Mouse (Mus musculus) CH12.LX (cell line): ENCODE measurements around the gene Olfr1197. TPM values are rescaled to one million over a fixed set of nuclear protein-coding genes. Genes with fewer than 3 reads are reported as not detected.

Source experiments
- DNase-seq: peaks from one replicate; pipeline ENCODE4 v3.0.0-alpha.2; 2013; ENCODE audit errors: extremely low read depth
- H3K27ac ChIP-seq: 2 replicates; pipeline ENCODE4 v1.5.1; 2012; ENCODE audit warnings: low read depth, mild to moderate bottlenecking, control low read depth, moderate library complexity; ENCODE audit not compliant: insufficient read depth
- H3K27me3 ChIP-seq: replicated peaks from 2 replicates; pipeline ENCODE3; 2012; ENCODE audit warnings: inconsistent platforms
- H3K36me3 ChIP-seq, 2 experiments: replicated peaks in 1 of 2; 2 replicates each; pipeline versions ENCODE3 to v1.6.1; 2012; ENCODE audit warnings: inconsistent platforms in 1 of 2, low read length in 1 of 2, mild to moderate bottlenecking in 1 of 2, mixed read lengths in 1 of 2, moderate library complexity in 1 of 2; ENCODE audit not compliant: control insufficient read depth in 1 of 2, insufficient read depth in 1 of 2
- H3K4me1 ChIP-seq, 2 experiments: 2 replicates each; pipeline ENCODE4 v1.6.1; 2012; ENCODE audit warnings: inconsistent platforms in 1 of 2, moderate library complexity in 1 of 2; ENCODE audit not compliant: insufficient read depth in 2 of 2, control insufficient read depth in 1 of 2
- H3K4me2 ChIP-seq: 2 replicates; pipeline ENCODE4 v1.6.1; 2012; ENCODE audit warnings: low read depth, mild to moderate bottlenecking, control low read depth; ENCODE audit not compliant: poor library complexity, insufficient read depth, severe bottlenecking
- H3K4me3 ChIP-seq, 3 experiments: fragments of 150-350 bp in 1 of 3; sonication (generic) in 1 of 3; replicated peaks in 1 of 3; 2 replicates each; pipeline versions ENCODE3 to v1.5.1; 2011 to 2012; ENCODE audit warnings: low read depth in 2 of 3, low read length in 2 of 3, mild to moderate bottlenecking in 2 of 3, moderate library complexity in 2 of 3, control low read depth in 1 of 3, improper control_type of control experiment in 1 of 3, inconsistent platforms in 1 of 3, mixed read lengths in 1 of 3; ENCODE audit not compliant: poor library complexity in 1 of 3
- H3K79me2 ChIP-seq: replicated peaks from 2 replicates; pipeline ENCODE4 v1.6.1; 2012; ENCODE audit warnings: mild to moderate bottlenecking, moderate library complexity; ENCODE audit not compliant: control insufficient read depth, poor library complexity, insufficient read depth, severe bottlenecking; ENCODE audit errors: extremely low read depth
- H3K9ac ChIP-seq: 2 replicates; pipeline ENCODE4 v1.6.1; 2012; ENCODE audit warnings: low read depth, mild to moderate bottlenecking, control low read depth, moderate library complexity; ENCODE audit not compliant: insufficient read depth
- H3K9me3 ChIP-seq: replicated peaks from 2 replicates; pipeline ENCODE3; 2012; ENCODE audit warnings: low read length, inconsistent platforms, mixed read lengths
- CTCF ChIP-seq, 2 experiments: IDR thresholded peaks in 1 of 2; conservative IDR thresholded peaks in 1 of 2; 2 replicates each; pipeline ENCODE4 v1.5.1; 2011 to 2012; ENCODE audit warnings: low read depth in 2 of 2, low read length in 2 of 2, improper control_type of control experiment in 1 of 2, inconsistent platforms in 1 of 2, mild to moderate bottlenecking in 1 of 2, moderate library complexity in 1 of 2
- ELF1 ChIP-seq: IDR thresholded peaks from 2 replicates; pipeline ENCODE4 v1.6.1; 2014; ENCODE audit warnings: low read depth, mild to moderate bottlenecking, inconsistent platforms, low read length, improper control_type of control experiment
- EP300 ChIP-seq: IDR thresholded peaks from 2 replicates; pipeline ENCODE4 v1.6.1; 2011; ENCODE audit warnings: low read length, improper control_type of control experiment
- IRF4 ChIP-seq: IDR thresholded peaks from 2 replicates; pipeline ENCODE4 v1.6.1; 2014; ENCODE audit warnings: low read depth, mild to moderate bottlenecking, inconsistent platforms, low read length, improper control_type of control experiment
- MAX ChIP-seq: IDR thresholded peaks from 2 replicates; pipeline ENCODE4 v1.6.1; 2011; ENCODE audit warnings: low read length, improper control_type of control experiment
- MXI1 ChIP-seq: IDR thresholded peaks from 2 replicates; pipeline ENCODE4 v1.6.1; 2011; ENCODE audit warnings: mild to moderate bottlenecking, low read depth, low read length, improper control_type of control experiment
- MYC ChIP-seq: IDR thresholded peaks from 2 replicates; pipeline ENCODE4 v1.6.1; 2011; ENCODE audit warnings: low read depth, mild to moderate bottlenecking, improper control_type of control experiment, low read length
- NRF1 ChIP-seq: IDR thresholded peaks from 2 replicates; pipeline ENCODE4 v1.6.1; 2014; ENCODE audit warnings: low read depth, mild to moderate bottlenecking, inconsistent platforms, low read length, improper control_type of control experiment, moderate library complexity
- PAX5 ChIP-seq: IDR thresholded peaks from 2 replicates; pipeline ENCODE4 v1.6.1; 2012; ENCODE audit warnings: low read length, inconsistent platforms, mixed read lengths
- RAD21 ChIP-seq: IDR thresholded peaks from 2 replicates; pipeline ENCODE4 v1.6.1; 2011; ENCODE audit warnings: low read depth, mild to moderate bottlenecking, low read length, improper control_type of control experiment, moderate library complexity
- RCOR1 ChIP-seq: conservative IDR thresholded peaks from 2 replicates; pipeline ENCODE4 v1.6.1; 2012; ENCODE audit warnings: low read depth, mild to moderate bottlenecking, inconsistent platforms, low read length, improper control_type of control experiment
- SMC3 ChIP-seq: IDR thresholded peaks from 2 replicates; pipeline ENCODE4 v1.6.1; 2011; ENCODE audit warnings: low read depth, low read length, improper control_type of control experiment
- TCF12 ChIP-seq: IDR thresholded peaks from 2 replicates; pipeline ENCODE4 v1.6.1; 2014; ENCODE audit warnings: low read depth, mild to moderate bottlenecking, inconsistent platforms, low read length, improper control_type of control experiment
- ZKSCAN1 ChIP-seq: IDR thresholded peaks from 2 replicates; pipeline ENCODE4 v1.6.1; 2012; ENCODE audit warnings: low read depth, inconsistent platforms, low read length, improper control_type of control experiment, borderline replicate concordance
- ZNF384 ChIP-seq: IDR thresholded peaks from 2 replicates; pipeline ENCODE4 v1.6.1; 2012; ENCODE audit warnings: low read depth, low read length, improper control_type of control experiment, inconsistent platforms
- dilution Hi-C: fragments of 300-500 bp; cut with MboI; formaldehyde crosslinking; loops from 2 replicates; pipeline ENCODE4 v1.14.3; 2020; ENCODE audit warnings: low sequenced_read_pairs; ENCODE audit not compliant: extremely low pct_unique_long_range_greater_than_20kb, extremely low pct_ligation_motif_present
- in situ Hi-C: fragments of 300-500 bp; cut with MboI; formaldehyde crosslinking; loops from 3 replicates; pipeline ENCODE4 v1.14.3; 2019; ENCODE audit warnings: low sequenced_read_pairs, low pct_ligation_motif_present, low pct_unique_long_range_greater_than_20kb, mixed read lengths
- polyA plus RNA-seq: library from polyadenylated mRNA; unstranded; fragments of >175 nt; gene quantifications from 2 replicates; pipeline ENCODE4 v1.2.1, GENCODE M21; 2012; ENCODE audit warnings: low read depth; ENCODE audit not compliant: insufficient read length
- total RNA-seq, 2 experiments: library from RNA; depleted of rRNA; stranded (reverse); fragments of 300-350 nt in 1 of 2; fragments of >200 nt in 1 of 2; gene quantifications; 2 replicates each; pipeline ENCODE4 v1.2.3; 2012 to 2014

Gene Olfr1197
- total and polyA plus RNA-seq, 3 experiments, result not detected

DNA sequence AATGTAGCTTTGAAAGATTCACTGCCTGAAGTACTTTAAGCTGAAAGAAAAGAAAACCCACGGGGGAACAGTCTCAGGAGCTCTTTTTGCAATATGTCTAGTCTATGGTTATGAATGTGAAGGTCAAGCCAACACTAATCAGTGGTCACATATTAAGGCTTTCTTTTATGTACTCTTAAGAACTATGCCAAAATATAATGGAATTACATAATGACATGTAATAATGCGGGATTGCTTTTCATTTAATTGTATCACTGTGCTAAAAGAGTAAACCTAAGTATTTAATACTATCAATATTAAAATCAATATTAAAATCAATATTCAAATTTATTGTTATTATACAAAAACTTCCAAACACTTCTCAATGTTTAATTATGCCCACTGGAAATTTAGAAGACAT lies 27.7 kb downstream of the Olfr1197 start, which contains the start of gene Olfr1196:
Gene Olfr1196 (minus strand): TSS at position 101 of the 400 bp plus-strand sequence.
- dilution Hi-C loops (no loop called here), in situ Hi-C loops (no loop called here)
- no peaks in the 10 kb centered on the region for H3K27me3 ChIP-seq
- TF ChIP-seq CTCF (conservative IDR thresholded peaks at IDR 0.05 in 1 of 2, IDR thresholded peaks at IDR 0.05 in 1 of 2; ENCODE audit: low read depth in 2 of 2, low read length in 2 of 2), result no peak
- no peak for TF ChIP-seq IRF4
- no peak for TF ChIP-seq TCF12
- no peak for TF ChIP-seq RCOR1
- no peak for TF ChIP-seq MYC
- TF ChIP-seq MXI1, result no peak
- TF ChIP-seq NRF1, result no peak
- no peak for TF ChIP-seq MAX
- TF ChIP-seq ELF1, result no peak
- TF ChIP-seq ZNF384, result no peak
- no peak for TF ChIP-seq ZKSCAN1
- no peak for TF ChIP-seq SMC3
- H3K9me3 ChIP-seq, result no peaks in the 10 kb centered on the region
- H3K4me2 ChIP-seq, result no peak within 1 kb of the TSS
- no peaks in the 10 kb centered on the region for H3K79me2 ChIP-seq
- no peaks in the 10 kb centered on the region for H3K36me3 ChIP-seq
- H3K4me1 ChIP-seq, result no peaks in the 10 kb centered on the region
- no peak within 1 kb of the TSS for H3K27ac ChIP-seq
- DNase-seq, result no peak
- H3K4me3 ChIP-seq, result no peak within 1 kb of the TSS
- no peak within 1 kb of the TSS for H3K9ac ChIP-seq

DNA sequence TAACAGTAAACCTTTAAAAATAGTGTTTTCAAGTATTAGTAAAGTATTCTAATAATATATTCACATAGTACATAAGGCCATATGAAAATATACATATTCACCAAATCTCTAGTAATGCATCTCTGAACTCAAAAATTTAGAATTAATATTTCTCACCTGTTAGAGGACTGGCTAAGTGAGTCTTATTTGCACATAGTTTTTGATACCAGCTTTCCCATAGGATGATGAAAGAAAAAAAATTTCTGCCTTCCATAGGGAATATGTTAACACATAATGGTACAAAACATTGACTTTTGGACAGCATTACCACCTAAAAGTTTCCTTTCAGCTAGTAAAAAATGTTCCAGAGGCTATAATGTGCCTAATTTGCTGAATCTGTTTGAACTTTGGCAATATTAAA lies 43.1 kb downstream of the Olfr1197 start, which contains the start of gene Olfr1195:
Gene Olfr1195 (minus strand): TSS at position 101 of the 400 bp plus-strand sequence.
- no peak within 1 kb of the TSS for H3K4me2 ChIP-seq
- in situ Hi-C loops (no loop called here), dilution Hi-C loops (no loop called here)
- no peak for DNase-seq
- no peak within 1 kb of the TSS for H3K4me3 ChIP-seq
- H3K4me1 ChIP-seq, result no peaks in the 10 kb centered on the region
- H3K9ac ChIP-seq, result no peak within 1 kb of the TSS
- TF ChIP-seq PAX5 (no peak), RAD21 (no peak), SMC3 (no peak), EP300 (no peak)
- no peaks in the 10 kb centered on the region for H3K79me2 ChIP-seq
- H3K9me3 ChIP-seq, result peaks cover 7% of the 10 kb centered on the region
- H3K36me3 ChIP-seq, result no peaks in the 10 kb centered on the region
- no peak within 1 kb of the TSS for H3K27ac ChIP-seq
- H3K27me3 ChIP-seq, result no peaks in the 10 kb centered on the region

Other genes starting within 250 kb of the Olfr1197 start
Only the 20 nearest of the 23 such genes appear.
- gene Olfr1186, start 213.8 kb downstream of the Olfr1197 start, total RNA-seq (2012; rRNA removed), result not detected in 2 replicates
- not detected in 2 replicates for gene Olfr1186, start 213.8 kb downstream of the Olfr1197 start, total RNA-seq (2014; rRNA removed)
- not detected in 2 replicates for gene Olfr1186, start 213.8 kb downstream of the Olfr1197 start, polyA plus RNA-seq
- gene Olfr1188, start 175.4 kb downstream of the Olfr1197 start, total RNA-seq (2012; rRNA removed), result not detected in 2 replicates
- gene Olfr1188, start 175.4 kb downstream of the Olfr1197 start, total RNA-seq (2014; rRNA removed), result not detected in 2 replicates
- gene Olfr1188, start 175.4 kb downstream of the Olfr1197 start, polyA plus RNA-seq, result not detected in 2 replicates
- not detected in 2 replicates for gene Olfr1189, start 145.9 kb downstream of the Olfr1197 start, total RNA-seq (2012; rRNA removed)
- gene Olfr1189, start 145.9 kb downstream of the Olfr1197 start, total RNA-seq (2014; rRNA removed), result not detected in 2 replicates
- not detected in 2 replicates for gene Olfr1189, start 145.9 kb downstream of the Olfr1197 start, polyA plus RNA-seq
- not detected in 2 replicates for gene Olfr1191-ps1, start 91.8 kb downstream of the Olfr1197 start, total RNA-seq (2012; rRNA removed)
- gene Olfr1191-ps1, start 91.8 kb downstream of the Olfr1197 start, total RNA-seq (2014; rRNA removed), result not detected in 2 replicates
- gene Olfr1191-ps1, start 91.8 kb downstream of the Olfr1197 start, polyA plus RNA-seq, result not detected in 2 replicates
- gene Olfr1192-ps1, start 83.9 kb downstream of the Olfr1197 start, total RNA-seq (2012; rRNA removed), result not detected in 2 replicates
- not detected in 2 replicates for gene Olfr1192-ps1, start 83.9 kb downstream of the Olfr1197 start, total RNA-seq (2014; rRNA removed)
- not detected in 2 replicates for gene Olfr1192-ps1, start 83.9 kb downstream of the Olfr1197 start, polyA plus RNA-seq
- not detected in 2 replicates for gene Olfr1193, start 56.7 kb downstream of the Olfr1197 start, total RNA-seq (2012; rRNA removed)
- gene Olfr1193, start 56.7 kb downstream of the Olfr1197 start, total RNA-seq (2014; rRNA removed), result not detected in 2 replicates
- not detected in 2 replicates for gene Olfr1193, start 56.7 kb downstream of the Olfr1197 start, polyA plus RNA-seq
- gene Olfr1195, start 43.2 kb downstream of the Olfr1197 start, total RNA-seq (2012; rRNA removed), result not detected in 2 replicates
- not detected in 2 replicates for gene Olfr1195, start 43.2 kb downstream of the Olfr1197 start, total RNA-seq (2014; rRNA removed)
- gene Olfr1195, start 43.2 kb downstream of the Olfr1197 start, polyA plus RNA-seq, result not detected in 2 replicates
- gene Olfr1196, start 27.8 kb downstream of the Olfr1197 start, total RNA-seq (2012; rRNA removed), result not detected in 2 replicates
- not detected in 2 replicates for gene Olfr1196, start 27.8 kb downstream of the Olfr1197 start, total RNA-seq (2014; rRNA removed)
- not detected in 2 replicates for gene Olfr1196, start 27.8 kb downstream of the Olfr1197 start, polyA plus RNA-seq
- not detected in 2 replicates for gene Olfr1198, start 19.0 kb upstream of the Olfr1197 start, total RNA-seq (2012; rRNA removed)
- gene Olfr1198, start 19.0 kb upstream of the Olfr1197 start, total RNA-seq (2014; rRNA removed), result not detected in 2 replicates
- not detected in 2 replicates for gene Olfr1198, start 19.0 kb upstream of the Olfr1197 start, polyA plus RNA-seq
- gene Olfr1199, start 28.1 kb upstream of the Olfr1197 start, total RNA-seq (2012; rRNA removed), result not detected in 2 replicates
- gene Olfr1199, start 28.1 kb upstream of the Olfr1197 start, total RNA-seq (2014; rRNA removed), result not detected in 2 replicates
- not detected in 2 replicates for gene Olfr1199, start 28.1 kb upstream of the Olfr1197 start, polyA plus RNA-seq
- not detected in 2 replicates for gene Olfr1200, start 38.1 kb upstream of the Olfr1197 start, total RNA-seq (2012; rRNA removed)
- gene Olfr1200, start 38.1 kb upstream of the Olfr1197 start, total RNA-seq (2014; rRNA removed), result not detected in 2 replicates
- not detected in 2 replicates for gene Olfr1200, start 38.1 kb upstream of the Olfr1197 start, polyA plus RNA-seq
- gene Olfr1201, start 60.7 kb upstream of the Olfr1197 start, total RNA-seq (2012; rRNA removed), result not detected in 2 replicates
- not detected in 2 replicates for gene Olfr1201, start 60.7 kb upstream of the Olfr1197 start, total RNA-seq (2014; rRNA removed)
- not detected in 2 replicates for gene Olfr1201, start 60.7 kb upstream of the Olfr1197 start, polyA plus RNA-seq
- not detected in 2 replicates for gene Olfr1202, start 82.1 kb upstream of the Olfr1197 start, total RNA-seq (2012; rRNA removed)
- gene Olfr1202, start 82.1 kb upstream of the Olfr1197 start, total RNA-seq (2014; rRNA removed), result not detected in 2 replicates
- gene Olfr1202, start 82.1 kb upstream of the Olfr1197 start, polyA plus RNA-seq, result not detected in 2 replicates
- gene Olfr1205, start 97.4 kb upstream of the Olfr1197 start, total RNA-seq (2012; rRNA removed), result not detected in 2 replicates
- not detected in 2 replicates for gene Olfr1205, start 97.4 kb upstream of the Olfr1197 start, total RNA-seq (2014; rRNA removed)
- gene Olfr1205, start 97.4 kb upstream of the Olfr1197 start, polyA plus RNA-seq, result not detected in 2 replicates
- gene Olfr1204, start 116.9 kb upstream of the Olfr1197 start, total RNA-seq (2012; rRNA removed), result not detected in 2 replicates
- not detected in 2 replicates for gene Olfr1204, start 116.9 kb upstream of the Olfr1197 start, total RNA-seq (2014; rRNA removed)
- gene Olfr1204, start 116.9 kb upstream of the Olfr1197 start, polyA plus RNA-seq, result not detected in 2 replicates
- not detected in 2 replicates for gene Olfr1206, start 130.9 kb upstream of the Olfr1197 start, total RNA-seq (2012; rRNA removed)
- gene Olfr1206, start 130.9 kb upstream of the Olfr1197 start, total RNA-seq (2014; rRNA removed), result not detected in 2 replicates
- not detected in 2 replicates for gene Olfr1206, start 130.9 kb upstream of the Olfr1197 start, polyA plus RNA-seq
- gene Olfr1208, start 169.9 kb upstream of the Olfr1197 start, total RNA-seq (2012; rRNA removed), result not detected in 2 replicates
- gene Olfr1208, start 169.9 kb upstream of the Olfr1197 start, total RNA-seq (2014; rRNA removed), result not detected in 2 replicates
- gene Olfr1208, start 169.9 kb upstream of the Olfr1197 start, polyA plus RNA-seq, result not detected in 2 replicates
- gene Olfr1209, start 182.8 kb upstream of the Olfr1197 start, total RNA-seq (2012; rRNA removed), result not detected in 2 replicates
- gene Olfr1209, start 182.8 kb upstream of the Olfr1197 start, total RNA-seq (2014; rRNA removed), result not detected in 2 replicates
- not detected in 2 replicates for gene Olfr1209, start 182.8 kb upstream of the Olfr1197 start, polyA plus RNA-seq
- not detected in 2 replicates for gene Olfr1211, start 205.7 kb upstream of the Olfr1197 start, total RNA-seq (2012; rRNA removed)
- gene Olfr1211, start 205.7 kb upstream of the Olfr1197 start, total RNA-seq (2014; rRNA removed), result not detected in 2 replicates
- not detected in 2 replicates for gene Olfr1211, start 205.7 kb upstream of the Olfr1197 start, polyA plus RNA-seq
- gene Olfr1212, start 221.6 kb upstream of the Olfr1197 start, total RNA-seq (2012; rRNA removed), result not detected in 2 replicates
- gene Olfr1212, start 221.6 kb upstream of the Olfr1197 start, total RNA-seq (2014; rRNA removed), result not detected in 2 replicates
- not detected in 2 replicates for gene Olfr1212, start 221.6 kb upstream of the Olfr1197 start, polyA plus RNA-seq